Comparison of ENCODE assay signal across 1 mouse cellular context in the genomic region with DNA sequence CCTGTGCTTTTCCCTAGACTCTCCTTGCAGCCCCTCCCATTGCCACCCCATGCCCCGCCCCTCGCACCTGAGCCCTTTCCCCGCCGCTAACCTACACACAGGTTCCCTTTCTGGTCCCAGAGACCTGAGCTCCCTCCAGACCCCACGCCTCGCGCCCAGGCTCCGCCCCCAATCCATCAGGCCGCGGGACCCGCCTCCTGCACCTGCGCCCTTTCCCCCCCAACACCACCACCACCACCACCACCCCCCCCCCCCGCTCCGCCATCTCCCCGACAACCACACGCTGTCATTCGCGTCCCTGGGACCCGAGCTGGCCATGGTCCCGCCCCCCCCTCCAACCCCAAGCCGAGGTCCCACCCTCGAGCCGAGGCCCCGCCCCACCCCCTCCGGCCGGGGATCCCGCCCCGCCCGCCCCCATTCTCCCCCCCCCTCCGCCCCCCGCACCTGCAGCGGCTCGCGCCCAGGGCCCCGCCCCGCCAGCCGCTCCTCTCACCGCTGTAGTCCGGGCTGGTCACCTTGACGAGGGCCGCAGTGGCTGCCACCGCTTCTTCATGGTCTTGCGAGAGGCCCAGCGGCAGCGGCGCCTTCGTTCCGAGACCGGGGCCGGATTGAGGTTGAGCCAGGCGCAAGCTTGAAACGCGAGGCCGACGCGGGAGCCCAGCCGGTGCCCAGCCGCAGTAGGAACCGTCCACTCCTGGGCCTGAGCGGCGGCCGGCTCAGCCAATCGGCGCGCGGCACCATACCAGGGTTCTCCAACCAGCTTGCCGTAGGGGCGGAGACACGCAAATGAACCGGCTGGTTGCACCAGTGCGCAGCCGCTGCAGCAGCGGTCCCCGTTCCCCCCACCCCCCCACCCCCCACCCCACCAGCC.
TF ChIP-seq lines count a peak whose summit lies in the region.

A gene (minus strand): TSS at position 710 of the 871 bp plus-strand sequence.

TF ChIP-seq in CH12.LX, 34 proteins besides CTCF, POLR2A, EP300 and RAD21 (continued from another document):
- 0 out of 2 replicates have a peak, but pooled peaks have one; percentile 63 for TF ChIP-seq SIN3A (IDR thresholded peaks at IDR 0.05; ENCODE audit: low read length)
- no peak for TF ChIP-seq HCFC1 (IDR thresholded peaks at IDR 0.05; ENCODE audit: low read depth, low read length)
- TF ChIP-seq JUN (IDR thresholded peaks at IDR 0.05; ENCODE audit: insufficient read depth, low read depth, low read length) = no peak
- TF ChIP-seq GABPA (IDR thresholded peaks at IDR 0.05; ENCODE audit: insufficient replicate concordance, low read depth, low read length) = no peak
- no peak for TF ChIP-seq USF2 (conservative IDR thresholded peaks at IDR 0.05; ENCODE audit: low read depth, low read length)
- no peak for TF ChIP-seq SMC3 (IDR thresholded peaks at IDR 0.05; ENCODE audit: low read depth, low read length)
- 0 out of 2 replicates have a peak, but pooled peaks have one; percentile 16 for TF ChIP-seq MXI1 (IDR thresholded peaks at IDR 0.05; ENCODE audit: low read depth, low read length)
- no peak for TF ChIP-seq BHLHE40 (IDR thresholded peaks at IDR 0.05; ENCODE audit: low read depth, low read length)
- TF ChIP-seq ZNF384 (IDR thresholded peaks at IDR 0.05; ENCODE audit: low read depth, low read length) = no peak
- TF ChIP-seq NRF1 (IDR thresholded peaks at IDR 0.05; ENCODE audit: low read depth, low read length) = peak; percentile 82
- no peak for TF ChIP-seq E2F4 (IDR thresholded peaks at IDR 0.05; ENCODE audit: insufficient replicate concordance, low read depth, low read length)
